Mouse (Mus musculus): ENCODE measurements at regions not wholly inside any gene's neighbourhood (a gene's known extent, or its start where the extent isn't known, plus 50 kb on each side); places are given as distances from the start of the nearest gene placed in this dataset.
"Not testable (repeated sequence)": the region's sequence is repeated elsewhere in the genome, so short reads cannot be mapped to it uniquely, and the experiment has no call there.

GRCm38 (mm10) chr5:52010426-52010825 lies 179.9 kb downstream of the Dhx15 start:
- no peak for DNase-seq

GRCm38 (mm10) chr5:52008942-52009341 lies 181.4 kb downstream of the Dhx15 start:
- no peak for DNase-seq

GRCm38 (mm10) chr5:52006843-52007242 lies 183.5 kb downstream of the Dhx15 start:
- DNase-seq = no peak

- DNase-seq = no peak
Observed at GRCm38 (mm10) chr5:51990847-51991610, 199.3 kb downstream of the Dhx15 start.

GRCm38 (mm10) chr5:51989396-51989795 lies 200.9 kb downstream of the Dhx15 start:
- DNase-seq = no peak

- DNase-seq = no peak
Observed at GRCm38 (mm10) chr5:51988913-51989312, 201.4 kb downstream of the Dhx15 start.

- no peak for DNase-seq
Observed at GRCm38 (mm10) chr5:51984966-51985365, 205.3 kb downstream of the Dhx15 start.

GRCm38 (mm10) chr5:51982780-51983179 lies 207.5 kb downstream of the Dhx15 start:
- DNase-seq = no peak

GRCm38 (mm10) chr5:51980901-51981300 lies 209.4 kb downstream of the Dhx15 start:
- DNase-seq = no peak

- DNase-seq = no peak
Observed at GRCm38 (mm10) chr5:51952499-51952898, 237.8 kb downstream of the Dhx15 start.

GRCm38 (mm10) chr5:51949996-51950395 lies 240.3 kb downstream of the Dhx15 start:
- DNase-seq = no peak

- DNase-seq = no peak
Observed at GRCm38 (mm10) chr5:51946062-51946461, 244.3 kb downstream of the Dhx15 start.

GRCm38 (mm10) chr5:51941925-51942291 lies 248.4 kb downstream of the Dhx15 start:
- DNase-seq = not testable (repeated sequence)

GRCm38 (mm10) chr5:51941255-51941924 lies 248.9 kb downstream of the Dhx15 start:
- peak; percentile 25 for DNase-seq

- DNase-seq = no peak
Observed at GRCm38 (mm10) chr5:51938845-51939244, 251.5 kb downstream of the Dhx15 start.

- DNase-seq = no peak
Observed at GRCm38 (mm10) chr5:51937320-51937719, 253.0 kb downstream of the Dhx15 start.

GRCm38 (mm10) chr5:51935391-51936354 lies 254.6 kb downstream of the Dhx15 start:
- no peak for DNase-seq

- DNase-seq = no peak
Observed at GRCm38 (mm10) chr5:51934910-51935309, 255.4 kb downstream of the Dhx15 start.

- DNase-seq = no peak
Observed at GRCm38 (mm10) chr5:51933331-51933730, 257.0 kb downstream of the Dhx15 start.

- no peak for DNase-seq
Observed at GRCm38 (mm10) chr5:51930416-51930815, 259.9 kb downstream of the Dhx15 start.

- DNase-seq = no peak
Observed at GRCm38 (mm10) chr5:51928801-51929200, 261.5 kb downstream of the Dhx15 start.

GRCm38 (mm10) chr5:51923417-51923816 lies 266.9 kb downstream of the Dhx15 start:
- DNase-seq = no peak

- DNase-seq = no peak
Observed at GRCm38 (mm10) chr5:51922973-51923372, 267.3 kb downstream of the Dhx15 start.
